Mouse (Mus musculus) embryonic facial prominence, embryonic 12.5 days (tissue): ENCODE measurements at regions not wholly inside any gene's neighbourhood (a gene's known extent, or its start where the extent isn't known, plus 50 kb on each side); places are given as distances from the start of the nearest gene placed in this dataset. TPM values are rescaled to one million over a fixed set of nuclear protein-coding genes. Genes with fewer than 3 reads are reported as not detected.

Source experiments
- microRNA-seq: library from miRNA; unstranded; fragments of <30 nt; microRNA quantifications from one replicate; pipeline ENCODE4, GENCODE M21; 2017

Small RNA genes in the stretch of these regions (microRNA-seq; reads per million reads assigned to microRNA genes)
- not detected for gene Mir6343
